Mouse (Mus musculus) cortical plate, adult 2 months (tissue): Measurements from ENCODE around the gene Kcnj6. TPM values are rescaled to one million over a fixed set of nuclear protein-coding genes. Genes with fewer than 3 reads are reported as not detected.
A peak's percentile ranks its signal among the peaks of the same experiment; 100 is the strongest.

Experiments
- H3K27ac ChIP-seq: fragments of 200-500 bp; 2 replicates; pipeline ENCODE4 v1.5.1; 2012; ENCODE audit warnings: low read length, control low read depth, inconsistent platforms; ENCODE audit not compliant: insufficient read depth
- H3K4me1 ChIP-seq: fragments of 200-500 bp; 2 replicates; pipeline ENCODE4 v1.6.1; 2011; ENCODE audit warnings: low read length; ENCODE audit not compliant: control insufficient read depth, insufficient read depth
- H3K4me3 ChIP-seq: fragments of 200-500 bp; 2 replicates; pipeline ENCODE4 v1.5.1; 2011; ENCODE audit warnings: mild to moderate bottlenecking, low read length, control low read depth; ENCODE audit not compliant: insufficient read depth
- CTCF ChIP-seq: fragments of 200-500 bp; IDR thresholded peaks from 2 replicates; pipeline ENCODE4 v1.5.1; 2011; ENCODE audit warnings: mild to moderate bottlenecking, control low read depth, low read length; ENCODE audit not compliant: insufficient read depth; ENCODE audit errors: extremely low read depth
- POLR2A ChIP-seq: fragments of 200-500 bp; IDR thresholded peaks from 2 replicates; pipeline ENCODE4 v1.6.1; 2011; ENCODE audit warnings: mild to moderate bottlenecking, low read length, control low read depth; ENCODE audit not compliant: insufficient read depth; ENCODE audit errors: extremely low read depth
- polyA plus RNA-seq: library from polyadenylated mRNA; depleted of rRNA; stranded (reverse); fragments of >200 nt; gene quantifications from 2 replicates; pipeline ENCODE4 v1.2.3, GENCODE M21; 2012

The Kcnj6 gene
- polyA plus RNA-seq, 1 experiment: 20.4 TPM

DNA sequence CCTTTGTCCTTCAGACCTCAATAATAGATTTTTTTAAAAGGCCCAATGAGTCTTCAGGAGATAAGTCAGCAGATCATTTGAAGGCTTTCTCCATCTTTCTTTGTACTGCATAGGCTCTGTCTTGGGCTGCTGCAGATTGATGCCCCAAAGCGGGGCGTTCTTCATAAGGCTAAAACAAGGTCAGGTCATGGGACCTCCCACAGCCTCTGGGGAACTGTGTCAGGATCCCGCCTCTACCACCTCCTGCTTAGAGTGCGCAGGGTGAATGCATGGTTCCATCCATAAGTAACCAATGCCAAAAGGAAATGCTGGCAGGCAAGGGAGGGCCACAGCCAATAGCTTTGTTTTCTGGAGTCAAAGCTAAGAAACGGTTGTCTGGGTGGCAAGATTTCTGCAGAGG is 237.7 kb downstream of the Kcnj6 start:
- TF ChIP-seq CTCF: no peak
- no peak overlapping the region for H3K27ac ChIP-seq
- H3K4me3 ChIP-seq: no peak overlapping the region
- no peaks in the 10 kb centered on the region; the same call in 1 of the 2 replicates for H3K4me1 ChIP-seq

DNA sequence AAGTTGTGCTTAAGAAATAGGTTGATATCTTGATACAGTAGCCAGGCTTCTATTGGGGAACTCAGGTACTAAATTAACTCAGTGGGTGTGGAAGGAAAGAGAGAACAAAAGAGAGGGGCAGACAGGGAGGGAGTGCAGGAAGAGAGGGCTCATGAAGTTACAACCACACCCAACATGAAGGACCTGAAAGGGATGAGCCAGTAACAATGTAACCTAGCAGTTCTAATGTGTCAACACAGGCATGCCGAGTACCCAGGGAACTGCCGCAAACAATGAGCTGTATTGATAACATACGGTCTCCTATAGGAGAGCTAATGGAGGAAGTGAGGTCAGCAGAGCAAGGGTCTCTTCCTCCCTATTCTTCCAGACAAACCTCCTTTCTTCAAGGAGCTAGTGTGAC is 238.9 kb downstream of the Kcnj6 start:
- Histone ChIP-seq H3K27ac (no peak overlapping the region), H3K4me3 (no peak overlapping the region), H3K4me1 (peaks cover 4% of the 10 kb centered on the region)
- TF ChIP-seq POLR2A (no peak), CTCF (no peak)

DNA sequence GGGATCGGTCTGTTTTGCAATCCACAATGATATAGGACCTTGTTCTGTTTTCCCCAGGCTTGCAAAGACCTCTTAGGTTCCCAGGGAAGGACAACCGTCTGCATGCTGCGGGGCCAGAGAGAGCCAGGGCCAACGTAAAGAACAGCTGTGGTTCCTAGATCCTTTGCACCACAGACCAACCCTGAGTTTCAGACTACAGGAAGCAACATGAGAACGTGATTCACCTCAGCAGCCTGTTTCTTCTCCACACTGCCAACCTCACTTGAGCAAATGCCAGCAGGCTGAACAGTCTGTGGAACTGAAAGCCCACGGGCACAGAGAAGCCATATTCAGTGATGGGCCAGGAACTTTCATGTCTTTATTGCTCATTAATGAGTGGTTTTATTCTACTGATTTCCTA is 241.1 kb downstream of the Kcnj6 start:
- TF ChIP-seq CTCF (no peak), POLR2A (no peak)
- H3K4me3 ChIP-seq: no peak overlapping the region
- no peak overlapping the region for H3K27ac ChIP-seq
- peaks cover 4% of the 10 kb centered on the region for H3K4me1 ChIP-seq

DNA sequence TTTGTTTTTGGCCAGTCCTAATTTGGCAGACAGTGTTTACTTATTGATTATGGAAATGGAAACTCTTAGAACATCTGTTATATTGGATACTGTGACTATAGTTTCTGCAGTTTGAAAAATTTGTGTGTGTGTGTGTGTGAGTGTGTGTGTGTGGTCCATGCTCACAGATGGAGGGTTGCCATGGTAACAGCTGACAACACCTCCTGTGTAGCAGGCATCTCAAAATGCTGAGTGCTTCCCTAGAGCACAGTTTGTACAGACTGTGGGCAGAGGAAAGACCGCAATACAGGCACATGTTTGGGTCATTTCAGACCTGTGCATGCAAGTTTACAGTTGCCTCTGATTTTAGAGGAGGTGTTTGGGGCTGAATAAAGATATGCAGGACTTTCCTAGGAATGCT is 244.0 kb downstream of the Kcnj6 start:
- no peak overlapping the region for H3K27ac ChIP-seq

DNA sequence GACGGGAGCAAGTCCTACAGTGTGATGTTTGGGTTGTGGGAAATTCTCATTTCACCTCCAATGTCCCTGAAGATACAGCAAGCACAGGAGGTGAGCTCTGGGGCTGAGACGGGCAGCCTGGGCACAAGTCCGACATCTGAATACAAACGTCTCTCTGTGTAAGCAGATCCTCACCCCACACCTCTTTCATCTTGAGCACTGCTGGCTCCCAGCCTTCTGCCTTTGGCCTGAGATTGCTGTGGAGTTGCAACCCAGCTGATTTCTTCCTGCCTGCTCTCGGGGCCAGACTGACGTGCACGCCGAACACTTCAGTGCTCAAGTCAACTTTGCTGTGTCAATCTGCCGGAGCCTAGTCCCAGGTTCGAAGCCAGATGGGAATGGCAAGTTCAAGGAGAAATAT is 244.7 kb downstream of the Kcnj6 start:
- no peak overlapping the region for H3K27ac ChIP-seq

More for the DNA sequence above, 244.0 kb downstream of the Kcnj6 start:
- Histone ChIP-seq H3K4me1 (peaks cover 4% of the 10 kb centered on the region), H3K4me3 (no peak overlapping the region)
- TF ChIP-seq CTCF: no peak
- no peak for TF ChIP-seq POLR2A

DNA sequence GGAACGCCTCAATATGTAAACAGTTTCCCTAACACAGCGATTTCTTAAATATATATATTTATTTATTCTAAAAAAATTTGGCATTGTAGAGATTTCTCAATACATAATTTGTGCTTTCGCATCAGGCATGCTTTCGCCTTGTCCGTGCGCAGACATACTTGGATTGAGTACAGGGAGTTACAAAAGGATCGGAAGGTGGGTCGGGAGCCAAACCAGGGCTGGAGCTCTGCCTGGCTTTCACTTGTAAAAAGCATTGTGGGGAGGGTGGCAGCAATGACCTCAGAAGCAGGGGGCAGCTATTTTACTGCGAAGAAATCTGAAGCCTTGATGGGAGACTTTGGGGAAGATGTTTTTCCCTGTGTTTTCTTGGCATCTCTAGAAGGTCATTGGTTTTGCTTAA is 252.5 kb downstream of the Kcnj6 start:
- no peak overlapping the region for H3K4me3 ChIP-seq
- TF ChIP-seq CTCF (no peak), POLR2A (no peak)
- H3K27ac ChIP-seq: no peak overlapping the region
- H3K4me1 ChIP-seq: peaks cover 2% of the 10 kb centered on the region; the same call in 1 of the 2 replicates

More for the DNA sequence above, 244.7 kb downstream of the Kcnj6 start:
- Histone ChIP-seq H3K4me3 (no peak overlapping the region), H3K4me1 (peaks cover 4% of the 10 kb centered on the region)
- TF ChIP-seq POLR2A (no peak), CTCF (no peak)

DNA sequence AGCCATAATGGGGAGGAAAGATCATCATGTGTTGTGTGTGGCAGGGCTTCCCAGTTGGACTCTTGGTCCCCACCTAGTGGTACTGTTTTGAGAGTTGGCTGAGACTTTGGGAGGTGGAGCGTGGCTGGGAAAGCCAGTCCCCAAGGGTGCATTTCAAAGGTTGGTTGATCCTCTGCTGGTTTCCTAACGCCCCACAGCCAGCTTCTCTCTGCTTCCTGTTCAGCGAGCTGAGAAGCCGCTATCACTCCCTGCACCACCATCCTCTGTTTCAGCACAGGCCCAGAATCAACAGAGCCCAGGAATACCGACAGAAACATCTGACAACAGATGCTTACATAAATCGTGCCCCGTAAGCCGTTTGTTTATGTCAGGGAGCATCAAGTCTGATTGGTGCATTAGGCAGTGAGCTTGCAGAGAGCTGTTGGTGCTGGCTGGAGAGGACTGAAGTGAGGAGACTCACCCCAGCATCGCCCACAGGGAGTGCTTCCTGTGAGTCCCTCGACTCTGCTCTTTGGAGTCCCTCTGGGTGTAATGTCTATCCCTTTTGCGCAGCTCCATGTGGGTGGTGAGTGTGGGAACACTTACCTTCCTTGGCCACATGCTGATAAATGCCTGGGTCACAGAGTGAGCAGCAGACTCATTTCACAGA is 253.5 kb downstream of the Kcnj6 start:
- Histone ChIP-seq H3K4me1 (peaks cover 2% of the 10 kb centered on the region; the same call in 1 of the 2 replicates), H3K4me3 (no peak overlapping the region), H3K27ac (no peak overlapping the region)
- peak; percentile 58 for TF ChIP-seq CTCF
- TF ChIP-seq POLR2A: 0 out of 2 replicates have a peak, but pooled peaks have one; percentile 36

DNA sequence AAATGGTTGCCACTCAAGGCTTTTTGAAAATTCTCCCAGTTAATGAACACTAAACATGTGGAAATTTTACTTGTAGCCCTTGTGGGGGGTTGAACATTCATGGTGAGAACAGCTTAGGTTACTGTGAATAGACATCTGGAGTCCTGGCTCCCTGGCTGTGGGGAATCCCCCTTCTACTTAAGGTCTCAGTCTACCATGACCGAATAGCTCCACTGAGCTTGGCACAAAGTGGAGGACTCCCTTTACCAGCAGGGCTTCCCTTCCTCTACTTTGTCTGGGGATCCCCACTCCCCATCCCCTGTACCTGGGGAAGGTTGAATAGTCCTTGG is 260.2 kb downstream of the Kcnj6 start:
- no peaks in the 10 kb centered on the region for H3K4me1 ChIP-seq
- H3K4me3 ChIP-seq: no peak overlapping the region
- TF ChIP-seq CTCF: no peak
- TF ChIP-seq POLR2A: no peak
- no peak overlapping the region for H3K27ac ChIP-seq

DNA sequence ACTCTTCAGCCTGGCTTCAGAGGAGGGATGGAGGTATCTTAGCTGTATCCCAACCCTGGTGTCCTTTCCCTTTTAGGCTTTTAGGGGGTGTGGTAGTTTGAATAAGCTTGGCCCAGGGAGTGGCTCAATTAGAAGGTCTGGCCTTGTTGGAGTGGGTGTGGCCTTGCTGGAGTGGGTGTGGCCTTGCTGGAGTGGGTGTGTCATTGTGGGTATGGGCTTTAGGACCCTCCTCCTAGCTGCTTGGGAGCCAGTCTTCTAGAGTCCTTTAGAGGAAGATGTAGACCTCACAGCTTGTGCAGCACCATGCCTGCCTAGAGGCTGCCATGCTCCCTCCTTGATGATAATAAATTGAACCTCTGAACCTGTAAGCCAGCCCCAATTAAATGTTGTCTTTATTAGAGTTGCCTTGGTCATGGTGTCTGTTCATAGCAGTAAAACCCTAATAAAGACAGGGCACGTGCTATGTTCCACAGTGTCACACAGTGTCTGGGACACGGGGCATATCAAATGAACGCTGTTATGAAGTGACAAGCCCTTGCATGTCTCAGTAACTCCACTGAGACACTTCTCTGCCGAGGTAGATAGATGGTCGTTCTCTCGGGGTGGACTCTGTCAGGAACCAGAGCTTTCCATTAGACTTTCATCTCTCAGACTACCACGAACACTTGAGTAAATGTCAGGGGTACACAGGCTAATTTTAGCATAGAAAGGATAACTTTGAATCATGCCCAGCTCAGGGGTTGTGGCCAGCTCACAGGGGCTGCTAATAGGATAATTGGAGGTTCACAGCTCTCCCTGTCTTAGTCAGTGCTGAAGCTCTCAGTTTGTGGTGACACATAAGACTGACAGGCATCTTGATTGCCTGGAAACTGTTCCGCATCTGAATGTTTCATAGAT is 260.8 kb downstream of the Kcnj6 start:
- TF ChIP-seq CTCF: no peak
- TF ChIP-seq POLR2A: no peak
- no peak overlapping the region for H3K4me3 ChIP-seq
- no peaks in the 10 kb centered on the region for H3K4me1 ChIP-seq
- no peak overlapping the region for H3K27ac ChIP-seq

DNA sequence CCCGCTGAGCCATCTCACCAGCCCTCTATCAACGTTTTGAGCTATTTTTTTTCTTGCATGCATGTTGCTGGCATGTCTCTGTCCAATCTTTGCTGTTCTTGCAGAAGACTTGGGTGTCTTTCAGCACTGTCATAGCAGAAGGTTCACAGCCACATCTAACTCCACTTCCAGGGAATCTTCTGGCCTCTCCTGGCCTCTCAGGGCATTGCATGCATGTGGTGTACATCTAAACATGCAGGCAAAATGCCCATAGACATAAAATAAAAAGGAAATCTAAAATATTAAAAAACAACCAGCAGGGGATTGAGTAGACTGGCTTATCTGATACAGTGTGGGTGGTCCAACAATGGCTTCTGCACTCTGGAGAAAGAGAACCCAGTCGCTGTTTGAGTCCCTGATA is 262.0 kb downstream of the Kcnj6 start:
- TF ChIP-seq CTCF: 0 out of 2 replicates have a peak, but pooled peaks have one; percentile 2
- no peak for TF ChIP-seq POLR2A
- no peak overlapping the region for H3K4me3 ChIP-seq
- H3K4me1 ChIP-seq: no peaks in the 10 kb centered on the region
- no peak overlapping the region for H3K27ac ChIP-seq
